Mouse (Mus musculus) embryonic facial prominence, embryonic 13.5 days (tissue): ENCODE measurements around the gene Btnl2. TPM values are rescaled to one million over a fixed set of nuclear protein-coding genes. Genes with fewer than 3 reads are reported as not detected.

Source experiments
- ATAC-seq: fragments of 200-750 bp; cut with Nextera tagmentation; 2 replicates; pipeline ENCODE4 v1.8.0; 2017; ENCODE audit warnings: low read depth; ENCODE audit not compliant: insufficient number of reproducible peaks, insufficient read depth, low FRiP score, low TSS enrichment
- H3K27ac ChIP-seq: fragments of 300-500 bp; sonication (generic); 2 replicates; pipeline ENCODE4 v1.5.1; 2015; ENCODE audit warnings: moderate library complexity, mild to moderate bottlenecking, inconsistent platforms
- H3K27me3 ChIP-seq: fragments of 300-500 bp; sonication (generic); 2 replicates; pipeline ENCODE4 v1.6.1; 2015; ENCODE audit warnings: mild to moderate bottlenecking, inconsistent platforms
- H3K36me3 ChIP-seq: fragments of 300-500 bp; sonication (generic); 2 replicates; pipeline ENCODE4 v1.6.1; 2015; ENCODE audit warnings: mild to moderate bottlenecking, inconsistent platforms
- H3K4me1 ChIP-seq: fragments of 300-500 bp; sonication (generic); 2 replicates; pipeline ENCODE4 v1.6.1; 2015; ENCODE audit warnings: inconsistent platforms
- H3K4me2 ChIP-seq: fragments of 300-500 bp; sonication (generic); 2 replicates; pipeline ENCODE4 v1.6.1; 2015; ENCODE audit warnings: moderate library complexity, mild to moderate bottlenecking, inconsistent platforms
- H3K4me3 ChIP-seq: fragments of 300-500 bp; sonication (generic); 2 replicates; pipeline ENCODE4 v1.5.1; 2015; ENCODE audit warnings: mild to moderate bottlenecking, inconsistent platforms
- H3K9ac ChIP-seq: fragments of 300-500 bp; sonication (generic); 2 replicates; pipeline ENCODE4 v1.6.1; 2015; ENCODE audit warnings: mild to moderate bottlenecking, inconsistent platforms
- H3K9me3 ChIP-seq: fragments of 300-500 bp; sonication (generic); 2 replicates; pipeline ENCODE4 v1.6.1; 2016; ENCODE audit warnings: inconsistent platforms
- WGBS: fragments of 180-500 bp; shearing (Covaris S2); methylation state at CpG from one replicate; pipeline ENCODE4 v1.1.7; 2015; ENCODE audit warnings: mixed read lengths; 5-methylcytosine and 5-hydroxymethylcytosine counted together
- polyA plus RNA-seq: library from polyadenylated mRNA; unstranded; fragments of >200 nt; fragmentation: Nextera tagmentation; extraction: Ambion mirVana; gene quantifications from 2 replicates; pipeline ENCODE4 v1.2.1, GENCODE M21; 2015

The Btnl2 gene
- polyA plus RNA-seq, 1 experiment from 2014 or later = 0.13 TPM

DNA sequence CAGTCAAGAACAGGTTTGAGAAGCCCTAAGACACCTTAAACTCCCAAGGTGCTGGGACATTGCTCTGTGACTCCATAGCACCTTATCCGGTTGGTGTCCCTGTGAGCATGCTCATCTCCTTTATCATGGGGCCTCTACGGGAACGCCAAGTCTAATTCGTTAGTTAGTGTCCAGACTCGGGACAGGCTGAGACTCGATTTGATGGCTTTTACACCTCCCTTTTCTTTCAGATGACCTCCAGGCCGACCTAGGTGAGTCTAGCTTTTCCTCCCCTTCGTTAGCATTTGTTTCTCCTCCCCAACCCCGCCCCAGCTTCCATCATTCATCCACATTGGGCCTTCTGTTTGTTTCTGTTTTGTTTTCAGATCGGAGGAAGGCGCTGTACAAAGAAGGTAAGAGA is 27.3 kb downstream of the Btnl2 start:
- Histone ChIP-seq H3K4me3 (no peak overlapping the region), H3K9ac (no peak overlapping the region), H3K4me1 (no peaks in the 10 kb centered on the region), H3K9me3 (no peaks in the 10 kb centered on the region), H3K27me3 (peaks cover 4% of the 10 kb centered on the region), H3K27ac (no peak overlapping the region), H3K36me3 (no peaks in the 10 kb centered on the region), H3K4me2 (no peak overlapping the region)
- no peak for ATAC-seq
- WGBS = 72% methylated on average over 11 of the region's 11 CpGs

DNA sequence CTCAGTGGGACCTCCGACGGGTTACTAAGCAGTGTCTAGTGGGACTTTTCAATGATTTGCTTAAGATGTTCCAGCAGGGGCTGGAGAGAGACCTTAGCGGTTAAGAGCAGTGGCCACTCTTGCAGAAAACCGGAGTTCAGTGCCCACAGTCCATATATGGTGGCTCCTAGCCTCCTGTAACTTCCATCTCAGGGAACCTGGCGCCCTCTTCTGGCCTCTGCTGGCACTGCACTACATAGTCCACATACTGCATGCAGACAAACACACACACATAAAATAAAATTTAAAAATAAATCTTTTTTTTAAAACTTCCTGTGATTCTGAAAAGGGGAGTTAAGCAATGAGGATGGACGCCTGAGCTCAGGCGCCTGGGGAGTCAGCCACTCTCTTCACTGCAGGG is 28.6 kb downstream of the Btnl2 start:
- Histone ChIP-seq H3K4me2 (no peak overlapping the region), H3K36me3 (no peaks in the 10 kb centered on the region), H3K27ac (no peak overlapping the region), H3K27me3 (peaks cover 4% of the 10 kb centered on the region), H3K9me3 (no peaks in the 10 kb centered on the region), H3K9ac (no peak overlapping the region), H3K4me3 (no peak overlapping the region), H3K4me1 (no peaks in the 10 kb centered on the region)
- no peak for ATAC-seq
- WGBS = 76% methylated on average over 7 of the region's 7 CpGs

DNA sequence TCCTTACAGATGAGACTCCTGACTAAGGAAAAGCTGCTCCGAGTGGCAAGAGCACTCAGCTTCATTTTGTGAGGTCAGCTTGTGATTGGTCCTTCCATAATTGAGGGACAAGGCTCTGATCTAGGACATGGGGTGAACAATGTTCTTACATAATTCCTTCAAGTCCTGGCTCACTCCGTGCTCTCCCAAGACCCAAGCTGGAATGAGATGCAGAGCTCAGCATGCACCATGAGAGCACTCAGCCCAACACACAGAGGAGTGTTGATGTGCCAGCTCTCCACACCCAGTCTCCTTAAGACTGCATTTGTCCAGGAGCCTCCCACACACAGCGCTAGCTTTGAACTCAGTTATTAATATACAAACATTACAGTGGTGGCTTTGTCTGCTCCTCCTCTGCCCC is 30.1 kb downstream of the Btnl2 start:
- no peak for ATAC-seq
- Histone ChIP-seq H3K4me2 (no peak overlapping the region), H3K27me3 (peaks cover 4% of the 10 kb centered on the region; the same call in 1 of the 2 replicates), H3K27ac (no peak overlapping the region), H3K4me1 (no peaks in the 10 kb centered on the region), H3K36me3 (no peaks in the 10 kb centered on the region), H3K4me3 (no peak overlapping the region), H3K9me3 (no peaks in the 10 kb centered on the region), H3K9ac (no peak overlapping the region)
- 72% methylated on average over 3 of the region's 3 CpGs for WGBS

DNA sequence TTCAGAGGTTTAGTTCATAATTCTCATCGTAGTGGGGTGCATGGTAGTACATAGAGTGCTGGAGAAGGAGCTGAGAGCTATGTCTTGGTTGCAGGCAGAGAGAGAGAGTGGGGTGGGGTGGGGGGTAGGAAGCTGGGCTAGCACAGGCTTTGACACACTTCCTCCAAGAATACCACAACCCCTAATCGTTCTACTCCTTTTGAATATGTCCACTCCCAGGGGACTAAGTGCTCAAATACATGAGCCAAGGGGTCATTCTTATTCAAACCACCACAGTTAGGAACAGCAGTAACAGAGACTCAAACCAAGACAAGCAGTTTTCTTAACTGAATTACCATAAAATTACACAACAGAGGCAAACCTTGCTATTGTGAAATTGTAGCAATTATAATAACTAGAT is 32.0 kb downstream of the Btnl2 start:
- Histone ChIP-seq H3K4me3 (no peak overlapping the region), H3K4me2 (no peak overlapping the region), H3K9me3 (no peaks in the 10 kb centered on the region), H3K27ac (no peak overlapping the region), H3K27me3 (peaks cover 11% of the 10 kb centered on the region), H3K9ac (no peak overlapping the region), H3K36me3 (no peaks in the 10 kb centered on the region), H3K4me1 (no peaks in the 10 kb centered on the region)
- ATAC-seq = no peak
- 77% methylated on average over 2 of the region's 2 CpGs for WGBS

DNA sequence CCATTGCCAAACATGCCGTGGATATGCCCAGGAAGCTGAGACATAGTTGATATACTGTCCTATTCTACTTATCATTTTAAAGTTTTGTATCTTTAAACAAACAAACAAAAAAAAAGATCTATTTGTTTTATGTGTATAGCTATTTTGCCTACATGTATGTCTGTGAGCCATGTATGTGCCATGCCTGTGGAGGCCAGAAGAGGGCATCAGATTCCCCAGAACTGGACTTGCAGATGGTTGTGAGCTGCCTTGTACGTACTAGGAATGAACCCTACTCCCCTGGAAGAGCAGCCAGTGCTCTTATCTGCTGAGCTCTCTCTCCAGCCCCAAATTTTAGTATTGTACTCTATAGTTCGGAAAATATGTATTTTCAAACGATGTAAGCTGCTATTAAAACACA is 33.9 kb downstream of the Btnl2 start:
- Histone ChIP-seq H3K9ac (no peak overlapping the region), H3K9me3 (no peaks in the 10 kb centered on the region), H3K4me3 (no peak overlapping the region), H3K27me3 (peaks cover 19% of the 10 kb centered on the region), H3K4me1 (peaks cover 5% of the 10 kb centered on the region; the same call in 1 of the 2 replicates), H3K36me3 (no peaks in the 10 kb centered on the region), H3K4me2 (no peak overlapping the region), H3K27ac (no peak overlapping the region)
- WGBS = 31% methylated on average over 4 of the region's 4 CpGs
- no peak for ATAC-seq

DNA sequence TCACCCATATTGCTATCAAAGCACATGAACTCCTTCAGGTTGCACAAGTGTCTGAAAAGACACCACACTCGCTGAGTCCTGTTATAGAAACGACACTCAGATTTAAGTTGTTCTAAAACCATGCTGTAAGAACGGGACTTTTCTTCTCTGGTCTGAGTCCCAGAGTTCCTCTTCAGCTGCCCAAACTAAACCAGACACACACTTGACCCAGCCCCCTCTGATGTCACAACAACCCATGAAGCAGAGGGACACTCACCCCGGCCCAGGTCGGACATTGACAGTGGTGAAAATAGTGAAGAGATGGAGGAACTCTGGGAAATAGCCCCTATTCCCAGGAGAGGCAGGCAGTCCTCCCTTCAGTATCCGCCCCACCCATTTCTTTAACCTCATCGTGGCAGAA is 36.9 kb downstream of the Btnl2 start:
- WGBS = 70% methylated on average over 7 of the region's 7 CpGs
- H3K27me3 ChIP-seq = peaks cover 19% of the 10 kb centered on the region
- no peak overlapping the region; the same call in 1 of the 2 replicates for H3K4me2 ChIP-seq
- H3K4me1 ChIP-seq = peaks cover 5% of the 10 kb centered on the region; the same call in 1 of the 2 replicates
- H3K9me3 ChIP-seq = no peaks in the 10 kb centered on the region
- H3K4me3 ChIP-seq = no peak overlapping the region
- H3K27ac ChIP-seq = no peak overlapping the region
- no peaks in the 10 kb centered on the region for H3K36me3 ChIP-seq
- no peak for ATAC-seq
- H3K9ac ChIP-seq = no peak overlapping the region

DNA sequence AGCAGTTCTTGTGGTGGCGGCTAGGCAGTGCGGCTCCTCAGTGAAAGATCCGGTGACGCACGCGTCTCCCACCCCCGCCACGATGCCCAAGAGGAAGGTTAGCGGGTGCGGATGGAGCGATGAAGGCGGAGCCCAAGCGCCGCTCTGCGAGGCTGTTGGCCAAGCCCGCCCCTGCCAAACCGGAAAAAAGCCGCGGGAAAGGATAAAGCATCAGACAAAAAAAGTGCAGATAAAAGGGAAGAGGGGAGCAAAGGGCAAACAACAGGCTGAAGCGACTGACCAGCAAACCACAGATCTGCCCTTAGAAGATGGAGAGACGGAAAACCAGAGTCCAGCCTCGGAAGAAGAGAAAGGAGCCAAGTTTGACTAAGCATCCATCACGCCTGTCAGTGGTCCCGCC is 37.7 kb downstream of the Btnl2 start:
- no peak for ATAC-seq
- no peaks in the 10 kb centered on the region for H3K36me3 ChIP-seq
- H3K27me3 ChIP-seq = peaks cover 19% of the 10 kb centered on the region
- peak overlapping the region; percentile 37 for H3K4me3 ChIP-seq
- H3K27ac ChIP-seq = no peak overlapping the region
- H3K4me2 ChIP-seq = peak overlapping the region; percentile 65
- WGBS = 4% methylated on average over 24 of the region's 24 CpGs
- H3K9ac ChIP-seq = peak overlapping the region; percentile 49
- H3K4me1 ChIP-seq = peaks cover 5% of the 10 kb centered on the region; the same call in 1 of the 2 replicates
- H3K9me3 ChIP-seq = no peaks in the 10 kb centered on the region

DNA sequence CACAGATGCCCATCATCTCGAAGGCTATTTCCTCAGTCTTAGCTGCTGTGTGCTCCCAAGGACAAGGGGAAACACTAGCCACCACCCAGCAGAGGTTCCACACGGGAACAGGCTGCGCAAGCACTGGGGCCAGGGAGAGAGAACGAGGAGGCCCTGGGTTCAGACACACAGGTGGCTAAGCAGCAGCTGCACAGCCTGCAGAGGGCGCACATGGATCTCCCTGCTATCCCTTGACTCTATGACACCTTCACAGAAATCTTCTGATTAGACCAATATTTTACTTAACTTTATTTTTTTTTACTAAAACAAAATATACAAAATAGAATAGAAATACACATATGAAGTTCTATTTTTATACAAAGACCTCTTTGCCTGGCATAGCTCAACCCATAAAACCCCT is 42.7 kb downstream of the Btnl2 start:
- H3K36me3 ChIP-seq = no peaks in the 10 kb centered on the region
- ATAC-seq = no peak
- H3K9ac ChIP-seq = no peak overlapping the region
- H3K27me3 ChIP-seq = peaks cover 10% of the 10 kb centered on the region
- no peak overlapping the region for H3K27ac ChIP-seq
- peaks cover under 1% of the 10 kb centered on the region; the same call in 1 of the 2 replicates for H3K4me1 ChIP-seq
- WGBS = 64% methylated on average over 5 of the region's 5 CpGs
- no peak overlapping the region for H3K4me3 ChIP-seq
- no peaks in the 10 kb centered on the region for H3K9me3 ChIP-seq
- no peak overlapping the region for H3K4me2 ChIP-seq

DNA sequence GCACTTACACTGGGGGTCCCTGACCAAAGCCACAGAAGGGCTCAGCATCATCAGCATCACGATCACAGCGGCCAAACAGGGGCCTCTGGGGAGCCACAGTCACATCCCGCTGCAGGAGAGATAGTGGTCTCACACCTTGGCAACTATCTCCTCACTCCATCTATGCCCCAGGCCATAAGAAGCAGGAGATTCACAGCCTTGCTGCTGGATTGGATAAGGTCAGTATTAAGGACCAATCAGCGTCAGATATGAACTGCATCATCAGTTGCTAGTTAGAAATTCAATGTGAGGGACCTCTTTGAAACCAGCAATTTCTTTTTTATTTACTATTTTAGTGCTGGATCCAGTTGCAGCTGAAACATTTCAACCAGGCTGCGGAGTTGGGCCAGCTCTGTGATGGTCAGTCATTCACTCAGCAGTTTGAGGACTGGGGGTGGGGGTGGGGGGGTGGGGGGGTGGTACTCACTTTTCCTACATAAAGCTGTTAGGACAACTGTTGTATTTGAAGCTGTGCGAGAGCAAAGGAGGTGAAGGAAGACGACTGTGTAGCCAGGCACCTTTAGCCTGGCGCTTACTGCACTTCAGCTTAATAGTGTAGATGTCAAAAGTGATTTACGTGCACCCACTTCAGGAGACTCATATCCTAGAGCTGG is 43.6 kb downstream of the Btnl2 start:
- H3K9ac ChIP-seq = no peak overlapping the region
- H3K27me3 ChIP-seq = peaks cover 9% of the 10 kb centered on the region; the same call in 1 of the 2 replicates
- no peaks in the 10 kb centered on the region for H3K4me1 ChIP-seq
- 0 out of 2 replicates have a peak, but pooled peaks have one; percentile 67 for ATAC-seq
- 14% methylated on average over 9 of the region's 9 CpGs for WGBS
- peak overlapping the region; percentile 56 for H3K4me3 ChIP-seq
- no peaks in the 10 kb centered on the region for H3K9me3 ChIP-seq
- H3K36me3 ChIP-seq = no peaks in the 10 kb centered on the region
- H3K27ac ChIP-seq = peak overlapping the region; percentile 79; the same call in 1 of the 2 replicates
- peak overlapping the region; percentile 73 for H3K4me2 ChIP-seq

DNA sequence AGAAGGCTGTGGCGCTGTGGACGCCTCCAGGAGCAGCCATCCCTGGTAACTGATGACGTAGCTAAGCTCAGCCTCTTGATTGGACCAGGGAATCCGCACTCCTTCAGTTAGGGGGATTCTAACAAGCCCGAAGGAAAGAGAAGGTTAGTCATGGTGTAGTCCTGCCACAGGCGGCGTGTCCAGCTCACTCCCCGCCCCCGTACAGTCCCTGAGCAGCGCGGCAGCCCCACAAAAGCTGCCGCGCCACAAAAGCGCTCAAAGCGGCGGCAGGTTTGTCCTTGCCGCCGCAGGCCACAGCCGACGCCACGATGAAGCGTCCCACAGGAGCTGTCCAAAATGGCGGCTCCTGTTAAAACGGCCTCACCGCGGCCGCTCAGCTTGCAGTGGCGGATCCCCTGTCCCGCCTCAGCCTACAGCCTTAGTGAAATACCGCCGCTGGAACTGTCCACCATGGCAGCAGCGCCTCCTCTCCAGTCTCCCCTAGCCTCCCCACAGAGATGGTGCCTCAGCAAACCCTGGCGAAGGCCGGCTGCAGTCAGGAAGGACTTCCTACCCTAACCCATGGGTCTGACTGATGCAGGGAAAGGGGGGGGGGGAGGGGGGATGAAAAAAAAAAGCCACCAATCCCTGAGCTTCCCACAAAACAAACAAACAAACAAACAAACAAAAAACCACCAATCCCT is 44.2 kb downstream of the Btnl2 start, which contains the start of gene BC051142:
TSS of gene BC051142 (plus strand) at position 110 of the 683 bp plus-strand sequence.
- H3K4me1 ChIP-seq = no peaks in the 10 kb centered on the region
- 8% methylated on average over 34 of the region's 34 CpGs for WGBS
- H3K27me3 ChIP-seq = peaks cover 9% of the 10 kb centered on the region; the same call in 1 of the 2 replicates
- H3K4me2 ChIP-seq = peak within 1 kb of the TSS; percentile 73
- peak; percentile 85 for ATAC-seq
- no peaks in the 10 kb centered on the region for H3K36me3 ChIP-seq
- H3K9ac ChIP-seq = peak within 1 kb of the TSS; percentile 74
- no peaks in the 10 kb centered on the region for H3K9me3 ChIP-seq
- peak within 1 kb of the TSS; percentile 56 for H3K4me3 ChIP-seq
- H3K27ac ChIP-seq = peak within 1 kb of the TSS; percentile 79

DNA sequence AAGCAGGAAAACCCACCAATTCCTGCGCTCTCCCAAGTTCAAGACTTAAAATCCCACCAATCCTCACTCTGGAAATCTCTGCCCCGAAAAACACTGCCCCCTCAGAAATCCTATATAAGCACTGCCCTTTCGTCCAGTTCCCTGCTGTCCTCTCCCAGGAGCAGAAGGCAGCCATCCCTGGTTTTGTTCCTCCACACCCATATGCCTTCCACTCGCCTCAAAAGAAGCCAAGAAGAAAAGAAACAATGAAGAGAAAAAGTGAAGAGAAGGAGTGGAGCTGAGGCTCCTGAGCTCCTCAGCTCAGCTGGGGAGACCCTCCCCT is 44.7 kb downstream of the Btnl2 start:
- Histone ChIP-seq H3K9ac (peak overlapping the region; percentile 74; the same call in 1 of the 2 replicates), H3K27ac (no peak overlapping the region), H3K9me3 (no peaks in the 10 kb centered on the region), H3K36me3 (no peaks in the 10 kb centered on the region), H3K27me3 (peaks cover 9% of the 10 kb centered on the region; the same call in 1 of the 2 replicates), H3K4me1 (no peaks in the 10 kb centered on the region), H3K4me3 (peak overlapping the region; percentile 56), H3K4me2 (peak overlapping the region; percentile 73)
- 43% methylated on average over 4 of the region's 4 CpGs for WGBS
- no peak for ATAC-seq

DNA sequence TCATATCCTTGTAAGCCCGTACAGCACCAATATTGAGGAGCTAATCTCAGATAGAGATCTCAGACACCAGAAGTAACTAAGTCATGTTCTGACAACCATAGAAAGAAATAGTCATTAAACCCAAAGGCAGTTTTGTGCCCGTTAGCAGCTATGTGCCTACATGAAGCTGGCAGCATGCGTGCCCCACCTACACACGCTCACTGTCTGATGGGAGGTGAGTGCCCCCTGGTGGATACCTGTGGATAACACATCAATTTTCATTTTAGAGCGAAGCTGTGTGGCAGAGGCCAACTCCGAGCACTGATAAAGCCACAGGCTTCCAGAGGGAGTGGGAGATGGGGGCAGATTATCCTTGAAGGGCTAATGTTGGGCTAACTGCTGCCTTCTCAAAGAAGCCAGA is 56.5 kb downstream of the Btnl2 start:
- Histone ChIP-seq H3K9me3 (no peaks in the 10 kb centered on the region), H3K36me3 (no peaks in the 10 kb centered on the region), H3K4me1 (no peaks in the 10 kb centered on the region), H3K4me3 (no peak overlapping the region), H3K27me3 (peaks cover 24% of the 10 kb centered on the region; the same call in 1 of the 2 replicates), H3K9ac (no peak overlapping the region), H3K4me2 (no peak overlapping the region), H3K27ac (no peak overlapping the region)
- WGBS = 21% methylated on average over 6 of the region's 6 CpGs
- ATAC-seq = no peak
